Mouse (Mus musculus) thymus, postnatal 0 days (tissue): ENCODE data around the gene Asb4. TPM values are rescaled to one million over a fixed set of nuclear protein-coding genes. Genes with fewer than 3 reads are reported as not detected.

Experiments used
- DNase-seq: peaks from one replicate; pipeline ENCODE4 v3.0.0-alpha.2; 2015; ENCODE audit warnings: low spot score
- polyA plus RNA-seq: library from polyadenylated mRNA; unstranded; fragments of >200 nt; fragmentation: Nextera tagmentation; extraction: Ambion mirVana; gene quantifications from 2 replicates; pipeline ENCODE4 v1.2.1, GENCODE M21; 2015

Asb4 gene
- polyA plus RNA-seq, 1 experiment from 2014 or later = 1.5 TPM

DNA sequence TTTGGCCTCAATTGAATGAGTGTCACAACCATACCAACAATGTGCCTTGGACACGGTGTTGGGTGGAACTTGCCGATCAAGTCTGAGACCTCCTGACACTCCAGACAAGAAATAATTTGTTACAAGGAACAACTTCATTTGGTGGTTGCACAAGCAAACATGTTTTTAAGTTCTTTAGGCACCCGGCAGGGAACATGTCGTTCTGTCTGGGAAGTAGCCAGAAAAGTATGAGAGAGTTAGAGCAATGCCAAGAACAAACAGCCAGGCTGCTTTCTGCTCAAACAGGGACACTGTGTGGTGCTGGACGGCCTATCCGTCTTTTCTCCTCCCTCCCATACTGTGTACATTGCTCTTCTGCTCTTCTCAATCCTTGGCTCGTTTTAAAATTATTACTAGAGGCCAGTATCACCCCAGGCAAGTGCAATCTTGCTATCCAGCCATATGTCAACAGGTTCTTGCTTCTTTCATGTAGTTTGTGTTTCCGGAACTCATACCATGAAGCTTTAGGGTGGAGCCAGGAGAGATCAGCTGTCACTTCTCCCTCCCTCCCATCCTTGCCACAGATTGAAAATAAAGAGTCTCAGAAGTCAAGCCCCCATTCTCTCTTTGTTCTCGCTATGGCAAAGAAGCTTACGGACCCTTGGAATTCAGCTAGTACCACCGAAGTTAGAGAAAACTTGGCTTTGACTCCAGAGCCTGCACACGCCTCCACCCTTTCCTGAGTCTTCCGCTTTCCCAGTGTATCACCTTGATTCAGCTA lies 60.1 kb downstream of the Asb4 start:
- DNase-seq = no peak

DNA sequence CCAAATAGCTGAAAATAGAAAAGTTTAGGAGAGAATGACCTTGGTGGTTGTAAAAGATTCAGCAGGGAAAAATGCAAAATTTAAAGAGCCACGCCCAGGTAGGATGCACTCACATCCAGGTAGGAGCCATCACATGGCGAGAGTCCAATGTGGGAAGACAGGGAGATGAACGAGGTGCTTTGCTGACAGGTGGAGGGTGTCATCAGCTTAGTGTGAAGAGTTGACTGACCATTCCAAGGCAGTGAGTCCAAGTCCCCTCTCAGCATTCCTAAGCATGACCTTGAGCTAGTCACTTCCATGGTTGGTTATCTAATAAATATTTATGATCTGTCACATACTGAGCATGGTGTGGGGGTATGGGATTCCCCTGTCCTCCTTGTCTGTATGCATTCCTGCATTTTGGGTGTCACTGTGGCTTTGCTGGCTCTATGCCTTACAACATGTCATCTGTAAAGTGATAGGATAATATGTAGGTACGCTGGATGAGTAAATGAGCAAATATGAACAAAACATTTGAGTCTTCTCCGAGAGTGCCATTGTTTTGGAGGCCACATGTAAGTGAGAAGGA lies 61.2 kb downstream of the Asb4 start:
- DNase-seq = no peak

DNA sequence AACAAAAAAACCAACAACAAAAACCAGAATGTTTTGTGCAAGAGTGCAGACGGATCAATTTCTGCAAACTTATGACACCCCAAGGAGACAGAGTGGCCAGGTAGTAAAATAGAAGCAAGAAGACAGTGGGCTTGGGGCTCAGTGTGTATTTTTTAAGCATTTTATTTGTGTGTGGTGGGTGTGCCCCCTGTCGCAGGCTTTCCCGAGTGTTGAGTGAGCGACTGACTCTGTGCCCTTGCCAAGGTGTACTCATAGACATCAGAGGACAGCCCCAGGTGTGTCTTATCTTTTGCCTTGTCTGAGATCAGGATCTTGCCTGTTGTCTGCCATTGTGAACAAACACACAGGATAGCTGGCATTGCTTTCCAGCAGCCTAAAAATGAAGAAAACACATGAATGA lies 63.8 kb downstream of the Asb4 start:
- no peak for DNase-seq

DNA sequence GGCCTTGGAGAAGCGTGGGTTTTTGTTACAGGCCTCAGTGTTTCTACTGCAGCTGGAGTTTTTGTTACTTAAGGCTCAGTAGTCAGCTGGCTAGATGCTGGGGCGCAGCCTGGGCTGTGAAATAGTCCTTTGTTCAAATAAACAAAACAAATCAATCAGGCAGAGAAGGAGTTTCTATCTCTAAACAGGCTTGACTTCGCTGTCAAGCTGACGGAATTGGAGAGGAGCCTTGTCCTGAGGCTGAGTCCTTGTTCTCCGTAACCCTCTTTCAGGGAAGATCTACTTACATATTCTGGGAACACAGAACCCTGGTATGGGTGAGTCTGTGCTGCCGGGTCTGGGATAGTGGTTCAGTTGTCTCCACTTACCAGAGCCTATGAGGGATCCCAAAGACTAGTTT lies 64.4 kb downstream of the Asb4 start:
- no peak for DNase-seq

GRCm38 (mm10) chr6:5448396-5448795 lies 65.2 kb downstream of the Asb4 start:
- DNase-seq = no peak

DNA sequence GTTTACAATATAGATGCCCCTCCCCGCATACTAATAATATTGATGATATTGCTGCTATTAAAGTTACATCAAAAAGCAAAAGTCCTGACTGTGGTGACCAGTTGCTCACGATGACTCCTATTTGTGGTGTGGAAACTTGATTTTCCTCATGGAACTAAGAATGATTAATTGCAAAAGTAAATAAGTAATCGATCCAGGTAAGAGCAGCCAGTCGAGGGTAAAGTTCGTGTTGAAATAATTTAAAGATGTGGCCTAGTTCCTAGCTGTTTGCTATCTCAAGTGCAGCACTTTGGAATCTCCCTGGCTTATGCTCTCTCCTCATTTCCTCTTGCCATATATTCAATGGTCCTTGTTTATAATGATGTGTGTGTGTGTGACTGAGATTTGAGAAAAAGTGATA lies 66.7 kb downstream of the Asb4 start:
- no peak for DNase-seq

DNA sequence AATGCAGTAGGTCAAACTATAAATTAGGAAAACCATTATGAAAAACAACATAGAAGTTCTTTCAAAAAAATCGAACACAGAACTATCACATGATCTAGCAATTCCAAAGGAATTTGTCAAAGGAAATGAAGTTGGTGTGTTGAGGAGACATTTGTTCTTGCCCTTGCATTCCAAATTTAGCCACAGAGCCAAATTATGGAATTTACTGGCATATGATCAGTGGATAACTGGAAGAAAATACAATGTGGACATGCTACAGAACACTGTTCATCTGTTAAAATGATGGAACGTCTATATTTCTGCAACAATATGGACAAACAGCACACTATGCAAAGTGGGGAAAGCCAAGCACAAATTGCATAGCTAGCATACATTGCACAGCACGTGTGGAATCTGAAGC lies 72.7 kb downstream of the Asb4 start:
- DNase-seq = no peak

DNA sequence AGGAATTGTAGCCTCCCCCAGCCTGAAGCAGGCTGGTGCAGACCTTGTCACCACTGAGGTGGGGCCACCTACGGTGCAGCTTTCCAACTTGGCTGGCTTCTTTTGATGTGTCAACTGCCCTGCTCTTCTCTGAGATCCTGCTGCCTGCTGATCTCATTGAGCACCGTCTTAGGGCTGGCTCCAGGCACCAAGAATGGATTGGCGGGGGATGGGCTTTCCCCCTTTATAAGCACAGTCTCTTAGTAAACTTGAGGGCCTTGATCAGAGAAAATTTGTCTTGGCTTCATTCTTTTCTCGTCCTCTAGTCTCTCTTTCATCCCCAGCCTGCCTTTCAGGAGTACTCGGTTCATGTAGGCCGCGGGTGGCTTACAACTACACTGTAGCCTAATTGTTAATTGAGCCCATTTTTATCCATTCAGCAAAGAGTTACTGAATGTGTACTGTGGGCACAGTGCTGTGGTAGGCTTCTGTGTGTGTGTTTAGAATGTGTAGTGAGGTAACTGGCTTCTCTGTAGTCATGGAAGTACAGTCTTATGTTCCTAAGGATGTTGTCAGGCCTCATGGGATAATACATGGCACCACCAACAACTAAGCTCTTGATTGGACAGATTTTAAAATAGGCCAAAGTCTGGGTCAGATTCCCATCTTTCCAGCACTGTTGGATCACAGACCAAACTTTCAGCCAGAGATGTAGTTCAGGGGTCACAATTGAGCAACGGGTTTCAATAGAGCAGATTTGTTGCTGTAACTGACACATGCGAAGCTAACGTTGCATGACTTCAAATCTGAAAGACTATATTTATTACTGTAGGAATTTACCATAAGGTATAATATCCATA lies 87.5 kb downstream of the Asb4 start:
- DNase-seq = no peak

DNA sequence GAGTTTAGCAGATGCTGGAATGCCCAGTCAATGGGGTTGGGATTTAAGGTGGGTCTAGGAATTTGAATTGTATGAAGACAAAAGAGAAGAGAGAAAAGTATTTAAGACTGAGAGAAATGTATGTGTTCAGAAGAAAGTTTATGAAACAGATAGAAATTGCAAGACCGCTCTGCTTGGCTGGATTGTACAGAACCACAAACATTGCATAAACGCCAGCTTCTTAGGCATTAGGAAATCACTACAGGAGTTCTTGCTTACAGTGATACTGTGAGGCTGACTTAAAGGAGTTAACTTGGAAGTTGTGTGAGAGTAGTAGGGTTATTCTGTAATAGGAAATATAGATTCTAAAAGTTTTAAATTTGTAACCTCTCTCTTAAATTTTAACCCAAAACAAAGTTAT lies 89.5 kb downstream of the Asb4 start:
- DNase-seq = no peak

DNA sequence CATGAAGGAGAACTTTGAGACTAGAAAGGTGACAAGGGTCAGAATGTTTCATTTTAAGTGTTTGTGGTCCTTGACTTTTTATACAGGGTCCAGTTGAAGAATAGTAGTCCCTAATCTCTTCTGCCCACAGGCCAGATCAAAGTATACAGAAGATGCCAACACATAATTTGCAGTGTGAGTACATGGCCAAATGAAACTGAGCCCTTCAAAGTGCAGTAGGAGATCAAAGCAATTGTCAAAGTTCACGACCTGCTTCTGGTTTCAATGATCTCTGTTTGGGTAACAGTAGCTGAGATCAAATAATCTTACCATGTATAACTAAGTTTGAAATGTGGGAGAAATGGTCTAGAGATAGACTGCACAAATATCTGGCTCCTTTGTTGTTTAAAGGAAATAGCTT lies 90.8 kb downstream of the Asb4 start:
- no peak for DNase-seq

GRCm38 (mm10) chr6:5481066-5481465 lies 97.9 kb downstream of the Asb4 start:
- no peak for DNase-seq

DNA sequence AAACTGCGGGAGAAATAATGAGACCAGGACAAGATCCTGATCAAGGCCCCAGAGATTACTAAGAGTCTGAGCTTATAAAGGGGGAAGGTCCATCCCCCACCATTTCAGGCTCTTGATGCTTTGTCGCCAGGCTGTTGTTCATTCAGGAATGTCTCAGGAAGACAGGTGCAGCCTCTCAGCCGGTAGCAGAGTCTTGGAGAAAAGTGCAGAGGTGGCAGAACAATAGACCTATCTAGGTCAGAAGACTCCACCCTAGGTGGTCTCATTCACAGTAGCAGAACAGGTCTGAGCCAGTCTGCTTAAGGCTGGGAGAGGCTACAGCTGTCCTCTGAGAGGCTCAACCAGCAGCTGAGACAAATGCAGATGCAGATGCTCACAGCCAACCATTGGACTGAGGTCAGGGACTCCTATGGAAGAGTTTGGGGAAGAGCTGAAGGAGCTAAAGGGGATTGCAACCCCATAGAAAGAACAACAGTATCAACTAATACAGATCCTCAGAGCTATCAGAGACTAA lies 99.1 kb downstream of the Asb4 start:
- DNase-seq = no peak

Other genes starting within 250 kb of the Asb4 start
- gene Pon1, start 189.4 kb upstream of the Asb4 start, polyA plus RNA-seq = not detected in 2 replicates
- 4.1 and 4.8 TPM in 2 replicates for gene Pon3, start 127.1 kb upstream of the Asb4 start, polyA plus RNA-seq
- 26.6 and 36.8 TPM in 2 replicates for gene Pon2, start 84.9 kb upstream of the Asb4 start, polyA plus RNA-seq
- 0.73 and 0.78 TPM in 2 replicates for gene Pdk4, start 112.9 kb downstream of the Asb4 start, polyA plus RNA-seq